Mouse (Mus musculus): ENCODE data around the gene Arhgdib. TPM values are rescaled to one million over a fixed set of nuclear protein-coding genes. Genes with fewer than 3 reads are reported as not detected.
"Not testable (repeated sequence)": the region's sequence is repeated elsewhere in the genome, so short reads cannot be mapped to it uniquely, and the experiment has no call there.

Arhgdib gene
- polyA plus RNA-seq, 1 experiment from 2014 or later = 16.6 TPM

DNA sequence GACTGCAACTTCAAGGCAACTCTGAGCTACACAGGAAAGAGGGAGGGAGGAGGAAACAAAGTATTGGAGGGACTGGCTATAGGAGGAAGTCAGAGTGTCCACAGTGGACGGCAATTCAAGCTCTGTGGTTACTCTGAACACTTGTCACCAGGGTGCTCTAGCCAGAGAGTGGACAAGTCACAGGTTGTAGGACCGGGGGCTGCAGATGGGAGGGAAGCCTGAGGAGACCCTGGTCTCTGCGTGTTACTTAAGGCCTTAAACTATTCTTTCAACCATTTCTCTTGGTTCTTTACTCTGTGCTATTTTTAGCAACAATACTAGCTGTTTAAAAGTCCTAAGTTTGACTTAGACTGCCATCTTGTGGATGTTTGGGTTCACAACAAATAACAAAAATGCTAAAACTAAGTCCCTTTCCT lies 38.6 kb upstream of the Arhgdib start:
- H3K4me1 ChIP-seq (ENCODE audit: control insufficient read depth, insufficient read depth, low read length) = no peaks in the 10 kb centered on the region
- 39% methylated on average over 3 of the region's 3 CpGs for WGBS

DNA sequence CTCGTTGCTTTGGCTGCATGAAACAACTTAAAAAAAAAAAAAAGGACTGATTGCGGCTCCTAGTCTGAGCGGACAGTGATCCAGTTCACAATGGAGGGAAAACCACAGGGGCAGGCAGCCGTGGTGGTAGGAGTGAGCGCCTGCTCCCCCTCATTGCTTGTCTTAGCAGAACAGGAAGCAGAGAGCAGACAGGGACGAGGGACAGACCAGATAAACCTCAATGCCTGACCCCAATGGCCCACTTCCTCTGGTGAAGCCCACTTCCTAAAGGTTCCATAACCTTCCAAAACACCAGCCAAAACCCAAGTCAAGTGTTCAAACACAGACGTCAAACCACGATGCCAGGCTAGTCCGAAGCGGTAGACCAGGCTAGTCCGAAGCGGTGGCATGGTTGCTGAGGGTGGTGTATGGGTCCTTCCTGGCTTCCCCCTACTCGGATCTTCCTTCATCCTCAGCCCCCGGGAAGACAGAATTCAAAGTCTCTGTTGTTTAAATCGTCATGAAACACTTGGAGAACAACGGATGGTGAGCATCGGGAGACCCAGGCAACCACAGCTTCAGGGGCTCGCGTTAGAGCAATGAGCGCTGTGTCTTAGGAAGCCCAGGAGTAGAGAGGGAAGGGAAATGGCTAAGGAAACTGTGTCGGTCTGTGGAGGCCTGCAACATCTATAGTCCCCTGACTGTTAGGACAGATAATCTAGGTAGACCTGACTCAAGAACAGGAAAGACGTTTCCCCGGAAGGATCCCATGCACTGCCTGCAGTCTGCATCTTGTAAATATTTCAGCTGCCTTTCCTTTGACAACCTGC lies 37.8 kb upstream of the Arhgdib start:
- Histone ChIP-seq H3K4me1 (ENCODE audit: control insufficient read depth, insufficient read depth, low read length) (no peaks in the 10 kb centered on the region), H3K4me2 (ENCODE audit: low read length) (no peak overlapping the region), H3K9me3 (ENCODE audit: control insufficient read depth, low read length) (no peaks in the 10 kb centered on the region), H3K27me3 (ENCODE audit: control insufficient read depth, insufficient read depth, low read length) (no peaks in the 10 kb centered on the region), H3K4me3 (replicated peaks; ENCODE audit: low read depth, low read length) (no peak overlapping the region), H3K36me3 (ENCODE audit: control insufficient read depth, insufficient read depth, low read length) (no peaks in the 10 kb centered on the region), H3K9ac (replicated peaks; ENCODE audit: low read length) (no peak overlapping the region), H3K27ac (replicated peaks; ENCODE audit: low read depth, low read length) (no peak overlapping the region)
- DNase-seq (no peak), ATAC-seq (ENCODE audit: low FRiP score, low TSS enrichment) (no peak)
- 88% methylated on average over 23 of the region's 23 CpGs for WGBS

More for the DNA sequence above, 38.6 kb upstream of the Arhgdib start:
- Histone ChIP-seq H3K9me3 (ENCODE audit: control insufficient read depth, low read length) (no peaks in the 10 kb centered on the region), H3K36me3 (ENCODE audit: control insufficient read depth, insufficient read depth, low read length) (no peaks in the 10 kb centered on the region), H3K4me3 (replicated peaks; ENCODE audit: low read depth, low read length) (no peak overlapping the region), H3K27ac (replicated peaks; ENCODE audit: low read depth, low read length) (no peak overlapping the region), H3K4me2 (ENCODE audit: low read length) (no peak overlapping the region), H3K9ac (replicated peaks; ENCODE audit: low read length) (no peak overlapping the region), H3K27me3 (ENCODE audit: control insufficient read depth, insufficient read depth, low read length) (no peaks in the 10 kb centered on the region)
- DNase-seq (peak; percentile 84), ATAC-seq (ENCODE audit: low FRiP score, low TSS enrichment) (peak; percentile 34; the same call in 1 of the 2 replicates)

DNA sequence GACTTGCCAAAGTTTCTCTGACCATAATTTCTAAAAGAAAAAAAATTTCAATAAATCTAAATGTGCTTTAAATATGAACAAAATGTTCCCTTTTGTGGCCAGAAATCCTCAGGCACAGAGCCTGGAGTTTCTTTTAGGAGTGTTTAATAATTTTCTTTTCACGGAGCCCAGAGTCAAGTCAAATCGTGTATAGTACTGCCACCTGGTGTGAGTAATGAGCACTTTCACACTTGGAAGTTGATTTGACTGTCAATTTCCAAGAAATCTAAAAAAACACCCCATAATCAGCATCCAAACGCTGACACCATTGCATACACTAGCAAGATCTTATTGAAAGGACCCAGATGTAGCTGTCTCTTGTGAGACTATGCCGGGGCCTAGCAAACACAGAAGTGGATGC lies 27.2 kb upstream of the Arhgdib start:
- H3K9ac ChIP-seq (replicated peaks; ENCODE audit: low read length); H3K4me2 ChIP-seq (ENCODE audit: low read length); H3K9me3 ChIP-seq (ENCODE audit: control insufficient read depth, low read length); H3K4me3 ChIP-seq (replicated peaks; ENCODE audit: low read depth, low read length); H3K36me3 ChIP-seq (ENCODE audit: control insufficient read depth, insufficient read depth, low read length); H3K4me1 ChIP-seq (ENCODE audit: control insufficient read depth, insufficient read depth, low read length); ATAC-seq (ENCODE audit: low FRiP score, low TSS enrichment); H3K27ac ChIP-seq (replicated peaks; ENCODE audit: low read depth, low read length); H3K27me3 ChIP-seq (ENCODE audit: control insufficient read depth, insufficient read depth, low read length): not testable (repeated sequence)
- DNase-seq = peak; percentile 67
- WGBS = 51% methylated on average over 4 of the region's 4 CpGs

DNA sequence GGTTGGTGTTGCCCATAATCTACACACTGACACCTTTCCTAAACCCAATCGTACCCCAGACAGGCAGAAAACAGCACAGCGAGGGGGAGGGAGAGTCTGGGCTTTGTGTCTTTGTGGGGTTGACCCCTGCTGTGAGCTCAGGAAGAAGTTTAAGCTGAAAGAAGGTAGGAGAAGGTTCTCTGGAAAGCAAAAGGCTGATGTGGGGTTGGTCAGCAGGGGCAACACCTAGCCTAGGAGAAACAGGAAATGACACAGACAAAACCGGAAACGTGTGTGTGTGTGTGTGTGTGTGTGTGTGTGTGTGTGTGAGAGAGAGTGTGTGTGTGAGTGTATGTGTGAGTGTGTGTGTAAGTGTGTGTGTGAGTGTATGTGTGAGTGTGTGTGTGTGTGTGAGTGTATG lies 25.8 kb upstream of the Arhgdib start:
- Histone ChIP-seq H3K27me3 (ENCODE audit: control insufficient read depth, insufficient read depth, low read length) (no peaks in the 10 kb centered on the region), H3K4me3 (replicated peaks; ENCODE audit: low read depth, low read length) (no peak overlapping the region), H3K9ac (replicated peaks; ENCODE audit: low read length) (no peak overlapping the region), H3K9me3 (ENCODE audit: control insufficient read depth, low read length) (no peaks in the 10 kb centered on the region), H3K4me2 (ENCODE audit: low read length) (no peak overlapping the region), H3K4me1 (ENCODE audit: control insufficient read depth, insufficient read depth, low read length) (no peaks in the 10 kb centered on the region), H3K36me3 (ENCODE audit: control insufficient read depth, insufficient read depth, low read length) (no peaks in the 10 kb centered on the region), H3K27ac (replicated peaks; ENCODE audit: low read depth, low read length) (no peak overlapping the region)
- WGBS = 57% methylated on average over 4 of the region's 4 CpGs
- ATAC-seq (ENCODE audit: low FRiP score, low TSS enrichment) = no peak
- no peak for DNase-seq

DNA sequence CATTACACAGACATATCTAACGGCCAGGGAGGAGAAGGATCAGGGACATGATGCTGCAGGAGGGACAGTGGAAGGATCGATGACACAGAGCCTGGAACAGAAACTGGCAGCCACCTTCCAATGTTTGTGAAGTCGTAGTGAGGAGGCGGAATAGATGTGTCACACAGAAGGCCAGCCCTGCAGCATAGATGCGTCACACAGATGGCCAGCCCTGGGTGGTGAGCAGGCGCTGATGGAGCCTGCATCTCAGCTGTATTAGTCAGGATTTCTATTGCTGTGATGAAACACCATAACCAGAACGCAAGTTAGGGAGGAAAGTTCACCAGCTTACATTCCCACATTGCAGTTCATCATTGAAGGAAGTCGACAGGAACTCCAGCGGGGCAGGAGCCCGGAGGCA lies 24.2 kb upstream of the Arhgdib start:
- H3K4me2 ChIP-seq (ENCODE audit: low read length) = no peak overlapping the region
- WGBS = 81% methylated on average over 10 of the region's 10 CpGs
- ATAC-seq (ENCODE audit: low FRiP score, low TSS enrichment) = no peak
- H3K4me3 ChIP-seq (replicated peaks; ENCODE audit: low read depth, low read length) = no peak overlapping the region
- no peak overlapping the region for H3K27ac ChIP-seq (replicated peaks; ENCODE audit: low read depth, low read length)
- no peaks in the 10 kb centered on the region for H3K36me3 ChIP-seq (ENCODE audit: control insufficient read depth, insufficient read depth, low read length)
- no peaks in the 10 kb centered on the region for H3K9me3 ChIP-seq (ENCODE audit: control insufficient read depth, low read length)
- H3K27me3 ChIP-seq (ENCODE audit: control insufficient read depth, insufficient read depth, low read length) = no peaks in the 10 kb centered on the region
- H3K4me1 ChIP-seq (ENCODE audit: control insufficient read depth, insufficient read depth, low read length) = no peaks in the 10 kb centered on the region
- H3K9ac ChIP-seq (replicated peaks; ENCODE audit: low read length) = no peak overlapping the region
- DNase-seq = no peak

DNA sequence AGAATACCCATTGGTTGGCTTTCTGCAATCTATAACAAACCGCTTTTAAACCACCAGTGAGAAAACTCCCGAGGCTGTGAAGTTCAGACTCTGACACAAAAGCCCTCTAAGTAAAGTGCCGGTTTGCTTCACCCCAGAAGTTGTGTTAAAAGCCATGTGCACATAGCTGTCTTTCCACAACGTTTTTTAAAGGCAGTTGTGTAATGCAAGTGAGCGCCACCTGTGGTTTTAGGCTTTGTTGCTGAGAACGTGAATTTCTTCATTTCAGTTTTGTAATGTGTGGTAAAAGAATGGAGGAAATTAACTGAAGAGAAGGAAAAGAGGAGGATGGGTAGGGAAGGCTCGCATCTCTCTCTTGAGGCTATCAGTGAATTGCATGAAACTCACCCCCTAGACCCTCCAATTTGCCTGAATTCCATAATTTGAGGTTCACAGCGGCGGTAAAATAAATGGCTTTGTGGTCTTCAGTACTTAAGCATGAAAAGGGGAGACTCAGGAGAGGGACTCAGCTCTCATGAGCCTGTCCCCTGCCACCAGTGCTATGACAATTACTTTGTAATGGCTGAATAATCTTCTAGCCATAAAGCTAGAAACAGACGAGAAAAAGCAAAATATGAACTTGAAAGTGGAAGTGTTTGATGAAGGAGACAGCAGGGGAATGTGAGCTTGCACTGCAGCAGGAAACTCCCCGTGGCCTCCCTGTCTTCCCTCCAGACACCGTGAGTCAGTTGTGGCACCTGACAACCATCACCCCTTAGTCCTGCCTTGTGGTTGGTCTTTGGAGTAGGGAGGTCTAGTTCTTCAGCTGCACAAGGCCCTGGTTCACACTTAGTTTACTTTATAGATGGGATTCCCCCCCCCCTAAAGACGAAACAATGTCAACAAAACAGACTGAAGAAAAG lies 23.2 kb upstream of the Arhgdib start:
- H3K4me2 ChIP-seq (ENCODE audit: low read length) = no peak overlapping the region
- WGBS = 75% methylated on average over 13 of the region's 13 CpGs
- H3K4me1 ChIP-seq (ENCODE audit: control insufficient read depth, insufficient read depth, low read length) = no peaks in the 10 kb centered on the region
- H3K9ac ChIP-seq (replicated peaks; ENCODE audit: low read length) = no peak overlapping the region
- no peaks in the 10 kb centered on the region for H3K9me3 ChIP-seq (ENCODE audit: control insufficient read depth, low read length)
- DNase-seq (no peak), ATAC-seq (ENCODE audit: low FRiP score, low TSS enrichment) (no peak)
- H3K4me3 ChIP-seq (replicated peaks; ENCODE audit: low read depth, low read length) = no peak overlapping the region
- H3K27me3 ChIP-seq (ENCODE audit: control insufficient read depth, insufficient read depth, low read length) = no peaks in the 10 kb centered on the region
- H3K36me3 ChIP-seq (ENCODE audit: control insufficient read depth, insufficient read depth, low read length) = no peaks in the 10 kb centered on the region
- H3K27ac ChIP-seq (replicated peaks; ENCODE audit: low read depth, low read length) = no peak overlapping the region

DNA sequence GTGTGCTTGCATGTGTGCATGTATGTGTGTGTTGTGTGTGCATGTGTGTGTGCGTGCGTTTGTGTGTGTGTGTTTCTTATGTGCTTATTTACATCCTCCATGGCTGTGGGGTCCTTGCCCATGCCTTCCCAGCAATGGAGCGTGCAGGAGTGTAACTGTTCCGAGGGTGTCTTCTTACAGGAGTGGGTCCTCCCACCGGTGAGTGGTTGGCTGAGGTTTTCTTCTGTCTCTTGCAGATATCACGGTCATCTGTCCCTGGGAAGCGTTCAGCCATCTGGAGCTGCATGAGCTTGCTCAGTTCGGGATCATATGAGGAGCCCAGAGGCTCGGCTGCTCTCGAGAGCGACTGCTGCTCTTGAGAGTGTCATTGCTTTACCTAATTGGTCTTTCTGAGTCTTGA lies 21.3 kb upstream of the Arhgdib start:
- Histone ChIP-seq H3K4me3 (replicated peaks; ENCODE audit: low read depth, low read length) (no peak overlapping the region), H3K27ac (replicated peaks; ENCODE audit: low read depth, low read length) (no peak overlapping the region), H3K9ac (replicated peaks; ENCODE audit: low read length) (no peak overlapping the region), H3K9me3 (ENCODE audit: control insufficient read depth, low read length) (no peaks in the 10 kb centered on the region), H3K4me2 (ENCODE audit: low read length) (no peak overlapping the region), H3K27me3 (ENCODE audit: control insufficient read depth, insufficient read depth, low read length) (no peaks in the 10 kb centered on the region), H3K4me1 (ENCODE audit: control insufficient read depth, insufficient read depth, low read length) (no peaks in the 10 kb centered on the region), H3K36me3 (ENCODE audit: control insufficient read depth, insufficient read depth, low read length) (no peaks in the 10 kb centered on the region)
- DNase-seq = no peak
- no peak for ATAC-seq (ENCODE audit: low FRiP score, low TSS enrichment)
- WGBS = 88% methylated on average over 11 of the region's 11 CpGs

DNA sequence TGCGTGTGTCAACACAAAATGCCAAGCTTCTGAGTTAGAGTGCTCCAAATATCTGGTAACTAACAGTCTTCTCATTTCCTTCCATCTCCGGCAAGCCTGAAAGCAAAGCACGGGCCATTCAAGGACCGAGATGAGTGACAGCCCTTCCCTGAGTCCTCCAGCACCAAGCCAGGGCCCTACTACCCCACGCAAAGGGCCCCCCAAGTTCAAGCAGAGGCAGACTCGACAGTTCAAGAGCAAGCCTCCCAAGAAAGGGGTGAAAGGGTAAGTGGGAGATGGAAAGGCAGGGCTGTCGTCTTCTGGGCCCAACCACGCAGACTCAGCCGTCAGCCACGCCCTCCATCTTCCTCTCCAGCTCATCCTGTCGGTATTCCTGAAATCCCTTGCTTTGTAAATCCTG lies 17.4 kb upstream of the Arhgdib start:
- WGBS = 68% methylated on average over 11 of the region's 11 CpGs
- H3K4me3 ChIP-seq (replicated peaks; ENCODE audit: low read depth, low read length) = no peak overlapping the region
- no peak for ATAC-seq (ENCODE audit: low FRiP score, low TSS enrichment)
- H3K9me3 ChIP-seq (ENCODE audit: control insufficient read depth, low read length) = no peaks in the 10 kb centered on the region
- no peak for DNase-seq
- H3K9ac ChIP-seq (replicated peaks; ENCODE audit: low read length) = no peak overlapping the region
- no peaks in the 10 kb centered on the region for H3K27me3 ChIP-seq (ENCODE audit: control insufficient read depth, insufficient read depth, low read length)
- no peaks in the 10 kb centered on the region for H3K36me3 ChIP-seq (ENCODE audit: control insufficient read depth, insufficient read depth, low read length)
- no peak overlapping the region for H3K27ac ChIP-seq (replicated peaks; ENCODE audit: low read depth, low read length)
- H3K4me1 ChIP-seq (ENCODE audit: control insufficient read depth, insufficient read depth, low read length) = no peaks in the 10 kb centered on the region
- no peak overlapping the region for H3K4me2 ChIP-seq (ENCODE audit: low read length)

Measured in midbrain, embryonic 14.5 days (tissue).